Mouse (Mus musculus) midbrain, embryonic 14.5 days (tissue): ENCODE data around the gene Kcnh5. TPM values are rescaled to one million over a fixed set of nuclear protein-coding genes. Genes with fewer than 3 reads are reported as not detected.

Experiments used
- ATAC-seq: fragments of 200-750 bp; cut with Nextera tagmentation; 2 replicates; pipeline ENCODE4 v1.8.0; 2017; ENCODE audit warnings: moderate number of reproducible peaks, moderate library complexity; ENCODE audit not compliant: low FRiP score, low TSS enrichment
- DNase-seq: peaks from one replicate; pipeline ENCODE4 v3.0.0-alpha.2; 2015
- H3K27ac ChIP-seq: fragments of 300-500 bp; sonication (generic); replicated peaks from 2 replicates; pipeline ENCODE4 v1.5.1; 2014; ENCODE audit warnings: mild to moderate bottlenecking, low read depth, low read length, moderate library complexity
- H3K27me3 ChIP-seq: fragments of 300-500 bp; sonication (generic); 2 replicates; pipeline ENCODE4 v1.6.1; 2014; ENCODE audit warnings: low read length, control low read depth, mixed read lengths; ENCODE audit not compliant: control insufficient read depth, insufficient read depth
- H3K36me3 ChIP-seq: fragments of 300-500 bp; sonication (generic); 2 replicates; pipeline ENCODE4 v1.6.1; 2014; ENCODE audit warnings: low read length, control low read depth; ENCODE audit not compliant: control insufficient read depth, insufficient read depth
- H3K4me1 ChIP-seq: fragments of 300-500 bp; sonication (generic); 2 replicates; pipeline ENCODE4 v1.6.1; 2014; ENCODE audit warnings: mild to moderate bottlenecking, antibody characterized with exemption, low read length, control low read depth; ENCODE audit not compliant: control insufficient read depth, insufficient read depth
- H3K4me2 ChIP-seq: fragments of 300-500 bp; sonication (generic); 2 replicates; pipeline ENCODE4 v1.6.1; 2014; ENCODE audit warnings: mild to moderate bottlenecking, low read length, moderate library complexity
- H3K4me3 ChIP-seq: fragments of 300-500 bp; sonication (generic); replicated peaks from 2 replicates; pipeline ENCODE4 v1.5.1; 2014; ENCODE audit warnings: low read depth, low read length
- H3K9ac ChIP-seq: fragments of 300-500 bp; sonication (generic); replicated peaks from 2 replicates; pipeline ENCODE4 v1.6.1; 2014; ENCODE audit warnings: mild to moderate bottlenecking, low read length, moderate library complexity
- H3K9me3 ChIP-seq: fragments of 300-500 bp; sonication (generic); 2 replicates; pipeline ENCODE4 v1.6.1; 2016; ENCODE audit warnings: low read length, control low read depth, mixed read lengths; ENCODE audit not compliant: control insufficient read depth
- WGBS: fragments of 180-500 bp; shearing (Covaris S2); extraction: QIAGEN DNeasy Blood & Tissue Kit; methylation state at CpG from one replicate; pipeline ENCODE4 v1.1.7; 2014; 5-methylcytosine and 5-hydroxymethylcytosine counted together
- polyA plus RNA-seq: library from polyadenylated mRNA; unstranded; fragments of >200 nt; fragmentation: Nextera tagmentation; extraction: Ambion mirVana; gene quantifications from 2 replicates; pipeline ENCODE4 v1.2.1, GENCODE M21; 2014

Gene Kcnh5
- polyA plus RNA-seq, 1 experiment from 2014 or later: 2.5 TPM

- Histone ChIP-seq H3K4me3 (no peak overlapping the region), H3K9ac (no peak overlapping the region), H3K9me3 (no peaks in the 10 kb centered on the region), H3K36me3 (no peaks in the 10 kb centered on the region), H3K27me3 (no peaks in the 10 kb centered on the region), H3K4me2 (no peak overlapping the region), H3K27ac (no peak overlapping the region), H3K4me1 (no peaks in the 10 kb centered on the region)
- DNase-seq: no peak
- no peak for ATAC-seq
These were observed 276.4 kb downstream of the Kcnh5 start for GRCm38 (mm10) chr12:74900777-74901176.

- Histone ChIP-seq H3K9ac (no peak overlapping the region), H3K27ac (no peak overlapping the region), H3K9me3 (no peaks in the 10 kb centered on the region), H3K36me3 (no peaks in the 10 kb centered on the region), H3K27me3 (no peaks in the 10 kb centered on the region), H3K4me2 (no peak overlapping the region), H3K4me1 (no peaks in the 10 kb centered on the region), H3K4me3 (no peak overlapping the region)
- WGBS: 91% methylated on average over 4 of the region's 4 CpGs
- no peak for ATAC-seq
- no peak for DNase-seq
These were observed 278.1 kb downstream of the Kcnh5 start for GRCm38 (mm10) chr12:74899055-74899454.

- ATAC-seq (no peak), DNase-seq (no peak)
- no peak overlapping the region for H3K9ac ChIP-seq
- H3K4me2 ChIP-seq: no peak overlapping the region
- H3K4me1 ChIP-seq: no peaks in the 10 kb centered on the region
- H3K36me3 ChIP-seq: no peaks in the 10 kb centered on the region
- 93% methylated on average over 9 of the region's 9 CpGs for WGBS
- no peaks in the 10 kb centered on the region for H3K27me3 ChIP-seq
- no peak overlapping the region for H3K4me3 ChIP-seq
- H3K27ac ChIP-seq: no peak overlapping the region
- no peaks in the 10 kb centered on the region for H3K9me3 ChIP-seq
These were observed 278.9 kb downstream of the Kcnh5 start for GRCm38 (mm10) chr12:74898211-74898610.

- DNase-seq: no peak
These were observed 282.2 kb downstream of the Kcnh5 start for GRCm38 (mm10) chr12:74894870-74895423.

GRCm38 (mm10) chr12:74889419-74889818 is 287.7 kb downstream of the Kcnh5 start:
- Histone ChIP-seq H3K36me3 (no peaks in the 10 kb centered on the region), H3K27ac (no peak overlapping the region), H3K9ac (no peak overlapping the region), H3K27me3 (no peaks in the 10 kb centered on the region), H3K4me2 (no peak overlapping the region), H3K9me3 (no peaks in the 10 kb centered on the region), H3K4me3 (no peak overlapping the region), H3K4me1 (no peaks in the 10 kb centered on the region)
- ATAC-seq (no peak), DNase-seq (no peak)
- WGBS: 68% methylated on average over 3 of the region's 3 CpGs

More at GRCm38 (mm10) chr12:74894870-74895423, 282.2 kb downstream of the Kcnh5 start:
- no peak overlapping the region for H3K9ac ChIP-seq
- no peaks in the 10 kb centered on the region for H3K9me3 ChIP-seq
- H3K27me3 ChIP-seq: no peaks in the 10 kb centered on the region
- WGBS: 93% methylated on average over 11 of the region's 11 CpGs
- H3K4me3 ChIP-seq: no peak overlapping the region
- no peak overlapping the region for H3K4me2 ChIP-seq
- H3K27ac ChIP-seq: no peak overlapping the region
- H3K36me3 ChIP-seq: no peaks in the 10 kb centered on the region
- H3K4me1 ChIP-seq: no peaks in the 10 kb centered on the region
- no peak for ATAC-seq

GRCm38 (mm10) chr12:74887064-74887463 is 290.1 kb downstream of the Kcnh5 start:
- whole genome bisulfite sequencing: 92% methylated on average over 1 of the region's 1 CpGs
- Histone ChIP-seq H3K4me3 (no peak overlapping the region), H3K27me3 (no peaks in the 10 kb centered on the region), H3K27ac (no peak overlapping the region), H3K9me3 (no peaks in the 10 kb centered on the region), H3K4me2 (no peak overlapping the region), H3K9ac (no peak overlapping the region), H3K4me1 (no peaks in the 10 kb centered on the region), H3K36me3 (no peaks in the 10 kb centered on the region)
- ATAC-seq: no peak
- no peak for DNase-seq

- no peaks in the 10 kb centered on the region for H3K27me3 ChIP-seq
- 85% methylated on average over 6 of the region's 6 CpGs for WGBS
- no peak overlapping the region for H3K9ac ChIP-seq
- no peak overlapping the region for H3K27ac ChIP-seq
- H3K9me3 ChIP-seq: no peaks in the 10 kb centered on the region
- H3K4me3 ChIP-seq: no peak overlapping the region
- H3K4me1 ChIP-seq: no peaks in the 10 kb centered on the region
- DNase-seq (no peak), ATAC-seq (no peak)
- H3K36me3 ChIP-seq: no peaks in the 10 kb centered on the region
- no peak overlapping the region for H3K4me2 ChIP-seq
These were observed 295.8 kb downstream of the Kcnh5 start for GRCm38 (mm10) chr12:74881344-74881743.

GRCm38 (mm10) chr12:74855666-74856065 is 321.5 kb downstream of the Kcnh5 start:
- Histone ChIP-seq H3K4me1 (no peaks in the 10 kb centered on the region), H3K9me3 (no peaks in the 10 kb centered on the region), H3K4me3 (no peak overlapping the region), H3K27ac (no peak overlapping the region), H3K9ac (no peak overlapping the region), H3K27me3 (no peaks in the 10 kb centered on the region), H3K4me2 (no peak overlapping the region), H3K36me3 (no peaks in the 10 kb centered on the region)
- 76% methylated on average over 2 of the region's 2 CpGs for WGBS
- ATAC-seq: no peak
- no peak for DNase-seq

- Histone ChIP-seq H3K4me3 (no peak overlapping the region), H3K4me1 (peaks cover 3% of the 10 kb centered on the region; the same call in 1 of the 2 replicates), H3K9ac (no peak overlapping the region), H3K27ac (no peak overlapping the region), H3K9me3 (no peaks in the 10 kb centered on the region), H3K36me3 (no peaks in the 10 kb centered on the region), H3K4me2 (no peak overlapping the region), H3K27me3 (no peaks in the 10 kb centered on the region)
- DNase-seq (no peak), ATAC-seq (no peak)
- 70% methylated on average over 1 of the region's 1 CpGs for WGBS
These were observed 322.9 kb downstream of the Kcnh5 start for GRCm38 (mm10) chr12:74854263-74854662.
